Mouse (Mus musculus) midbrain, embryonic 11.5 days (tissue): ENCODE data around the gene Ppp2r5d. TPM values are rescaled to one million over a fixed set of nuclear protein-coding genes. Genes with fewer than 3 reads are reported as not detected.

ENCODE experiments used
- ATAC-seq: fragments of 200-750 bp; cut with Nextera tagmentation; 2 replicates; pipeline ENCODE4 v1.8.0; 2017; ENCODE audit warnings: moderate TSS enrichment, moderate library complexity; ENCODE audit not compliant: low FRiP score
- DNase-seq: peaks from one replicate; pipeline ENCODE4 v3.0.0; 2015; ENCODE audit warnings: low spot score; ENCODE audit errors: missing footprints
- H3K27ac ChIP-seq: fragments of 300-500 bp; sonication (generic); 2 replicates; pipeline ENCODE4 v1.5.1; 2014; ENCODE audit warnings: low read depth, low read length
- H3K27me3 ChIP-seq: fragments of 300-500 bp; sonication (generic); 2 replicates; pipeline ENCODE4 v1.6.1; 2014; ENCODE audit warnings: mild to moderate bottlenecking, low read length, moderate library complexity, mixed read lengths; ENCODE audit not compliant: control insufficient read depth, insufficient read depth
- H3K36me3 ChIP-seq: fragments of 300-500 bp; sonication (generic); 2 replicates; pipeline ENCODE4 v1.6.1; 2014; ENCODE audit warnings: mild to moderate bottlenecking, low read length, moderate library complexity, mixed read lengths; ENCODE audit not compliant: control insufficient read depth, insufficient read depth
- H3K4me1 ChIP-seq: fragments of 300-500 bp; sonication (generic); 2 replicates; pipeline ENCODE4 v1.6.1; 2014; ENCODE audit warnings: low read length; ENCODE audit not compliant: control insufficient read depth, insufficient read depth
- H3K4me2 ChIP-seq: fragments of 300-500 bp; sonication (generic); 2 replicates; pipeline ENCODE4 v1.6.1; 2014; ENCODE audit warnings: mild to moderate bottlenecking, moderate library complexity
- H3K4me3 ChIP-seq: fragments of 300-500 bp; sonication (generic); 2 replicates; pipeline ENCODE4 v1.5.1; 2014; ENCODE audit warnings: low read depth, low read length
- H3K9ac ChIP-seq: fragments of 300-500 bp; sonication (generic); 2 replicates; pipeline ENCODE4 v1.6.1; 2014; ENCODE audit warnings: low read length
- H3K9me3 ChIP-seq: fragments of 300-500 bp; sonication (generic); 2 replicates; pipeline ENCODE4 v1.6.1; 2016; ENCODE audit warnings: low read length; ENCODE audit not compliant: control insufficient read depth
- WGBS: fragments of 180-500 bp; shearing (Covaris S2); extraction: QIAGEN DNeasy Blood & Tissue Kit; methylation state at CpG from one replicate; pipeline ENCODE4 v1.1.7; 2014; 5-methylcytosine and 5-hydroxymethylcytosine counted together
- polyA plus RNA-seq: library from polyadenylated mRNA; unstranded; fragments of >200 nt; fragmentation: Nextera tagmentation; extraction: Ambion mirVana; gene quantifications from 2 replicates; pipeline ENCODE4 v1.2.1, GENCODE M21; 2014

Gene Ppp2r5d
- polyA plus RNA-seq, 1 experiment from 2014 or later, result 110 TPM

GRCm38 (mm10) chr17:46725731-46726645, 21.1 kb upstream of the Ppp2r5d start:
- 94% methylated on average over 26 of the region's 26 CpGs for WGBS
- Histone ChIP-seq H3K9me3 (no peaks in the 10 kb centered on the region), H3K4me3 (no peak overlapping the region), H3K36me3 (no peaks in the 10 kb centered on the region), H3K4me2 (no peak overlapping the region), H3K27ac (no peak overlapping the region), H3K27me3 (peaks cover 3% of the 10 kb centered on the region), H3K9ac (no peak overlapping the region), H3K4me1 (no peaks in the 10 kb centered on the region)
- ATAC-seq (0 out of 2 replicates have a peak, but pooled peaks have one; percentile 4), DNase-seq (peak; percentile 82)

GRCm38 (mm10) chr17:46725273-46725672, 20.4 kb upstream of the Ppp2r5d start:
- Histone ChIP-seq H3K9ac (no peak overlapping the region), H3K27me3 (peaks cover 3% of the 10 kb centered on the region), H3K9me3 (no peaks in the 10 kb centered on the region), H3K4me2 (no peak overlapping the region), H3K27ac (no peak overlapping the region), H3K4me3 (no peak overlapping the region), H3K4me1 (no peaks in the 10 kb centered on the region), H3K36me3 (no peaks in the 10 kb centered on the region)
- 46% methylated on average over 9 of the region's 9 CpGs for WGBS
- DNase-seq, result peak; percentile 82
- peak; percentile 54; the same call in 1 of the 2 replicates for ATAC-seq

DNA sequence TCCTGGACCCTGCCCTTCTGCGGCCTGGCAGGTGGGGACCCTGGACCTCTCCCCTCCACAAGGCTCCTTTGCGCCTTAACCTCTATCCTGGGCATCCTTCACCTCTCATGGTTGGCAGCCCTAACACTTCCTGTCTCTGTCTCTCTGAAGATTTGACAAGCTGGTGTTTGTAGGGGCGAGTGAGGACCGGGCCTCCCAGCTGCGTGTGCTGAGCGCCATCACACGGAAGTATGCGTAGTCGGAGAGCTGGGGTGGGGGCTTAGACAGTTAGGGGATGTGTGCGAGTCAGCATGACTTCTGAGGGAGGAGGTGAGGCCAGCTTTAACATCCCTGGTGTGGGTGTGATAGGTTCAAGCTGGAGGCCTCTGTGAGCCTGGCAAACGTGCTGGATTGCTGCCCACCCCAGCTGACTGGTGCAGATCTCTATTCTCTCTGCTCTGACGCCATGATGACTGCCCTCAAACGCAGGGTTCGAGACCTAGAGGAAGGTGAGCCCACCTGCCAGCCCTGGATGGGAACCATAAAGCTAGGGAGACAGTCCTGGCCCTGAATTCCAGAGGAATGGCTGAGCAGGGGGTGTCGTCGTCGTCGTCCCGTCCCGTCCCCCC, 19.7 kb upstream of the Ppp2r5d start:
- ATAC-seq (no peak), DNase-seq (peak; percentile 47)
- no peak overlapping the region for H3K4me2 ChIP-seq
- H3K4me3 ChIP-seq, result no peak overlapping the region
- no peak overlapping the region for H3K9ac ChIP-seq
- no peaks in the 10 kb centered on the region for H3K9me3 ChIP-seq
- no peaks in the 10 kb centered on the region for H3K36me3 ChIP-seq
- no peaks in the 10 kb centered on the region for H3K4me1 ChIP-seq
- H3K27ac ChIP-seq, result no peak overlapping the region
- WGBS, result 83% methylated on average over 20 of the region's 20 CpGs
- peaks cover 3% of the 10 kb centered on the region for H3K27me3 ChIP-seq

GRCm38 (mm10) chr17:46721077-46721476, 16.2 kb upstream of the Ppp2r5d start:
- Histone ChIP-seq H3K36me3 (no peaks in the 10 kb centered on the region), H3K4me1 (no peaks in the 10 kb centered on the region), H3K9me3 (no peaks in the 10 kb centered on the region), H3K27ac (no peak overlapping the region), H3K9ac (no peak overlapping the region), H3K4me2 (no peak overlapping the region), H3K27me3 (no peaks in the 10 kb centered on the region), H3K4me3 (no peak overlapping the region)
- ATAC-seq (no peak), DNase-seq (no peak)
- 92% methylated on average over 7 of the region's 7 CpGs for WGBS

DNA sequence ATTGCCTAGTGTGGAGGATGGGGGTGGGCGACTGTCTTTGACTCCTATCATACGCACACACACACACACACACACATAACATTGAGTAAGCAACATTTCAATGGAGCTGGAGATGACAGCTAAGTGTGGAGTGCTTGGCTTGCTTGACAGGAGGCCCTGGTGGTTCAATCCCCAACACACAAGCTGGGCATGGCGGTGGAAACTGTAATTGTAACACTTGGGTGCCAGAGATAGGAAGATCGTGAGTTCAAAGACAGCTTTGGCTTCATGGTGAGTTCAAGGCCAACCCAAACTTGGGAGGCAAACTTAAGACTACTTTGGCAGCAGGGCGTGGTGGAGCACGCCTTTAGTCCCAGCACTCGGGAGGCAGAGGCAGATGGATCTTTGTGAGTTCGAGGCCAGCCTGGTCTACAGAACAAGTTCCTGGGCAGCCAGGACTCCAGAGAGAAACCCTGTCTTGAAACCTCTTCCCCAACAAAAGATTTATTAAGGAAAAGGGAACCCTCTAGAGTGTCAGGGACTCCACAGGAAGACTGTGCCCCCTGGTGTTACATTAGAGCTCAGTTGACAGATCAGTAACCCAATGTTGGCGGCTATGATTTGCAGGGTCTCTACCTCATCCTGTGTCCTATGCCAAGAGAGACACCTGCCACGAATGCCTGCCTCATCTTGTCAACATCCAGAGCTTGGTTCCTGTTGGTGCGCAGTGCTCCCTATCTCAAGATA, 10.0 kb upstream of the Ppp2r5d start:
- Histone ChIP-seq H3K9ac (no peak overlapping the region), H3K4me2 (no peak overlapping the region), H3K9me3 (no peaks in the 10 kb centered on the region), H3K4me3 (no peak overlapping the region), H3K27ac (no peak overlapping the region), H3K27me3 (no peaks in the 10 kb centered on the region), H3K36me3 (peaks cover 6% of the 10 kb centered on the region; the same call in 1 of the 2 replicates), H3K4me1 (peaks cover 8% of the 10 kb centered on the region)
- 95% methylated on average over 11 of the region's 11 CpGs for WGBS
- ATAC-seq (no peak), DNase-seq (peak; percentile 80)

- no peaks in the 10 kb centered on the region for H3K27me3 ChIP-seq
These were observed 8.9 kb upstream of the Ppp2r5d start for GRCm38 (mm10) chr17:46713849-46714248.

GRCm38 (mm10) chr17:46712442-46712841, 7.5 kb upstream of the Ppp2r5d start:
- H3K4me2 ChIP-seq, result peak overlapping the region; percentile 100
- ATAC-seq, result no peak
- H3K4me1 ChIP-seq, result peaks cover 8% of the 10 kb centered on the region
- DNase-seq, result no peak
- WGBS, result 81% methylated on average over 7 of the region's 7 CpGs
- peak overlapping the region; percentile 97 for H3K4me3 ChIP-seq
- H3K27ac ChIP-seq, result no peak overlapping the region
- H3K27me3 ChIP-seq, result no peaks in the 10 kb centered on the region
- H3K9ac ChIP-seq, result peak overlapping the region; percentile 88; the same call in 1 of the 2 replicates
- H3K36me3 ChIP-seq, result peaks cover 6% of the 10 kb centered on the region; the same call in 1 of the 2 replicates
- no peaks in the 10 kb centered on the region for H3K9me3 ChIP-seq

More at GRCm38 (mm10) chr17:46713849-46714248, 8.9 kb upstream of the Ppp2r5d start:
- no peak for DNase-seq
- 90% methylated on average over 9 of the region's 9 CpGs for WGBS
- no peaks in the 10 kb centered on the region for H3K9me3 ChIP-seq
- peaks cover 6% of the 10 kb centered on the region; the same call in 1 of the 2 replicates for H3K36me3 ChIP-seq
- H3K4me3 ChIP-seq, result no peak overlapping the region
- H3K4me2 ChIP-seq, result no peak overlapping the region
- peaks cover 8% of the 10 kb centered on the region for H3K4me1 ChIP-seq
- no peak for ATAC-seq
- no peak overlapping the region for H3K9ac ChIP-seq
- H3K27ac ChIP-seq, result no peak overlapping the region

GRCm38 (mm10) chr17:46711612-46712271, 6.8 kb upstream of the Ppp2r5d start:
- under 1% methylated on average over 67 of the region's 76 CpGs for WGBS
- Histone ChIP-seq H3K27me3 (no peaks in the 10 kb centered on the region), H3K4me2 (peak overlapping the region; percentile 100), H3K4me3 (peak overlapping the region; percentile 97), H3K27ac (no peak overlapping the region), H3K36me3 (peaks cover 6% of the 10 kb centered on the region; the same call in 1 of the 2 replicates), H3K9ac (peak overlapping the region; percentile 88), H3K4me1 (peaks cover 8% of the 10 kb centered on the region), H3K9me3 (no peaks in the 10 kb centered on the region)
- no peak for DNase-seq
- ATAC-seq, result peak; percentile 33
